Mouse (Mus musculus) c-Kit-positive CD71-negative TER-119-negative erythroid progenitor cells, embryonic 14.5 days (primary cell): ENCODE results near the gene Prps2.
"Not testable (repeated sequence)": the region's sequence is repeated elsewhere in the genome, so short reads cannot be mapped to it uniquely, and the experiment has no call there.

Source experiments
- DNase-seq: peaks from one replicate; pipeline ENCODE4 v3.0.0-alpha.2; 2013; ENCODE audit warnings: low read depth

The Prps2 gene

GRCm38 (mm10) chrX:167323742-167324141, 58.8 kb downstream of the Prps2 start:
- no peak for DNase-seq

DNA sequence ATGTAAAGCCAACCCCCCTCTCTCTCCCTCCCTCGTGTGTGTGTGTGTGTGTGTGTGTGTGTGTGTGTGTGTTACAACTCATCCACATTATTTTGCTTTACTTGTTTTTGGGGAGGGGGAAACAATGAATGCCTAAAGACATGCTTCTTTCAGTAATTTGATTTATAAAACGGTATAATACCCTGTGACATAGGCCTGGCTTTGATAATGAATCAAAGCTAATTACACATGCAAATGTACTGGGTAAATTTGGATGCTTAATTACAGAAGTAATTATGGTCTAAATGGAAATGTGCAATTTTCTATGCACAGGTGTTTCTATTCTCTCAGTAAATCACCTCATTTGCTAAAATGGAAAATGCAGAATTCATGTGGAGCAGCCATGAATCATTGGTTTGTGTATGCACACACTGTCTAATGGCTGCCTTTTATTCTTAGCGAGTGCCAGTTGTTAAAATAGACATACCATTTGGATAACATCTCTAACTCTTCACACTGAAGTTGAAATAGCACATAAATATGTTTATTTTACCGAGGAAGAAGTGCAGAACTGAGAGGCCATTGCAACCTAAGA, 61.2 kb downstream of the Prps2 start:
- no peak for DNase-seq

DNA sequence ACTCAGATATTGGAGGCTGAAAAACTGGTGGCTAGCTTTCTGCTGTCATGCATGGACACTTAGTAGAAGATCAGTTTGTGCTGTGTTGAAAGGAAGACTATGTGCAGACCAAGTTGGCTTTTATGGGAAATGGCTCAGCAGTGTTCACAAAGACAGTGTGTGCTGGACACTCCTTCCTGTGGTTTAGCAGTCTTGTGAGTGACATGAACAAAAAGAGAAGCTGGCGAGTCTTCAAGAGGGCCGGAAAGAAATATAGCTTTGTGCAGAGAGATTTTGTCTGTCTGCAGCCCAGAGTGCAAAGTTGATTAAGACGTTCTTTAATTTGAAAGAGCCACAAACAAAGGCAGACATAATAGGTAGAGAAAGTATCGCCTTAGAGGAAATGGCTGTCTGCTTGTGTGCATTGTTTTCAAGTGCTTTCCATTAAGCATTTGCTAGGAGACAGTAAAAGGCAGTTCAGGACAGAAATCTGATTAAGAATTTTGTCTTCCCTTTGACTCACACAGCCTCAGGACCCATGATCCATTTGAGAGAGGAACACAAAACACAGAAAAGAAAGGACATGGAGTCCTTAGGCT, 63.6 kb downstream of the Prps2 start:
- DNase-seq, result no peak

- DNase-seq, result no peak
These were observed 66.8 kb downstream of the Prps2 start for GRCm38 (mm10) chrX:167315766-167316165.

- DNase-seq, result no peak
These were observed 67.3 kb downstream of the Prps2 start for GRCm38 (mm10) chrX:167315093-167315726.

DNA sequence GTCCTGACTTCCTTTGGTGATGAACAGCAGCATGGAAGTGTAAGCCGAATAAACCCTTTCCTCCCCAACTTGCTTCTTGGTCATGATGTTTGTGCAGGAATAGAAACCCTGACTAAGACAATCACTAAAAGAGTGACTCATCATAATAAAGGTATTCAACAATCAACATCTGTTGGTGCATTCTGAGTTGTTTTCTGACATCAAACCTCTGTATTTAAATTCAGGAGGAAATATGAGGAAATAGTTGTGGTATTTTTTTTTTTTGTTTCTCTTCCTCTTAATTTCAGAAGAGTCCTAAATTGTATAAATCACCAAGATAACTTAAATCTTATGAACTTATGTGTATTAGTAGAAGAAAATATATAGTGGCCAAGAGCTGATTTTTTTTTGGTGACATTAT, 80.5 kb downstream of the Prps2 start:
- DNase-seq, result not testable (repeated sequence)
